Mouse (Mus musculus) liver, adult 2 months (tissue): ENCODE measurements around the gene Mras. TPM values are rescaled to one million over a fixed set of nuclear protein-coding genes. Genes with fewer than 3 reads are reported as not detected.

Experiments
- DNase-seq: peaks from one replicate; pipeline ENCODE4 v3.0.0-alpha.2; 2011; ENCODE audit warnings: low read depth, low spot score; ENCODE audit errors: extremely low read depth
- H3K27ac ChIP-seq: fragments of 200-500 bp; replicated peaks from 2 replicates; pipeline ENCODE4 v1.5.1; 2012; ENCODE audit warnings: low read depth, mild to moderate bottlenecking, control low read depth, inconsistent platforms, low read length; ENCODE audit not compliant: insufficient read depth
- H3K27me3 ChIP-seq: fragments of 200-500 bp; 2 replicates; pipeline ENCODE4 v1.6.1; 2012; ENCODE audit warnings: mild to moderate bottlenecking, moderate library complexity, low read length, inconsistent platforms; ENCODE audit not compliant: control insufficient read depth, insufficient read depth
- H3K36me3 ChIP-seq: fragments of 200-500 bp; 2 replicates; pipeline ENCODE4 v1.6.1; 2012; ENCODE audit warnings: low read length, inconsistent platforms; ENCODE audit not compliant: control insufficient read depth, insufficient read depth
- H3K4me1 ChIP-seq: fragments of 200-500 bp; 2 replicates; pipeline ENCODE4 v1.6.1; 2011; ENCODE audit warnings: low read length; ENCODE audit not compliant: control insufficient read depth, insufficient read depth
- H3K4me3 ChIP-seq: fragments of 200-500 bp; 2 replicates; pipeline ENCODE4 v1.5.1; 2011; ENCODE audit warnings: low read depth, mild to moderate bottlenecking, control low read depth, low read length, moderate library complexity; ENCODE audit not compliant: insufficient read depth
- H3K79me2 ChIP-seq: fragments of 200-500 bp; 2 replicates; pipeline ENCODE4 v1.6.1; 2012; ENCODE audit warnings: inconsistent platforms, mild to moderate bottlenecking, low read length, moderate library complexity; ENCODE audit not compliant: control insufficient read depth, insufficient read depth
- H3K9ac ChIP-seq: fragments of 200-500 bp; 2 replicates; pipeline ENCODE4 v1.6.1; 2012; ENCODE audit warnings: low read depth, mild to moderate bottlenecking, control low read depth, inconsistent platforms, low read length
- CTCF ChIP-seq: fragments of 200-500 bp; IDR thresholded peaks from 2 replicates; pipeline ENCODE4 v1.5.1; 2011; ENCODE audit warnings: low read depth, low read length, control low read depth
- POLR2A ChIP-seq: fragments of 200-500 bp; IDR thresholded peaks from 2 replicates; pipeline ENCODE4 v1.6.1; 2011; ENCODE audit warnings: low read length, control low read depth; ENCODE audit not compliant: insufficient read depth; ENCODE audit errors: extremely low read depth
- WGBS: fragments of 180-500 bp; shearing (Covaris S2); methylation state at CpG from one replicate; pipeline ENCODE4 v1.1.7; 2018; 5-methylcytosine and 5-hydroxymethylcytosine counted together
- polyA plus RNA-seq: library from polyadenylated mRNA; depleted of rRNA; stranded (reverse); fragments of >200 nt; gene quantifications from 2 replicates; pipeline ENCODE4 v1.2.3, GENCODE M21; 2012
- total RNA-seq: library from RNA; depleted of rRNA; stranded (reverse); fragments of >200 nt; gene quantifications from 2 replicates; pipeline ENCODE4 v1.2.3, GENCODE M21; 2014

The Mras gene
- total and polyA plus RNA-seq, 2 experiments: 2.9 to 4.1 TPM

GRCm38 (mm10) chr9:99444590-99445178 lies 7.5 kb upstream of the Mras start:
- Histone ChIP-seq H3K27ac (no peak overlapping the region), H3K36me3 (no peaks in the 10 kb centered on the region), H3K4me3 (no peak overlapping the region), H3K79me2 (no peaks in the 10 kb centered on the region), H3K27me3 (no peaks in the 10 kb centered on the region), H3K9ac (no peak overlapping the region), H3K4me1 (no peaks in the 10 kb centered on the region)
- DNase-seq: peak; percentile 25
- TF ChIP-seq POLR2A: no peak
- peak; percentile 37; the same call in 1 of the 2 replicates for TF ChIP-seq CTCF
- WGBS: 40% methylated on average over 8 of the region's 8 CpGs

GRCm38 (mm10) chr9:99441647-99442433 lies 4.7 kb upstream of the Mras start:
- 95% methylated on average over 4 of the region's 4 CpGs for WGBS
- Histone ChIP-seq H3K4me3 (no peak overlapping the region), H3K27me3 (no peaks in the 10 kb centered on the region), H3K27ac (no peak overlapping the region), H3K9ac (no peak overlapping the region), H3K4me1 (peaks cover 2% of the 10 kb centered on the region; the same call in 1 of the 2 replicates), H3K79me2 (no peaks in the 10 kb centered on the region), H3K36me3 (no peaks in the 10 kb centered on the region)
- no peak for DNase-seq
- no peak for TF ChIP-seq CTCF
- TF ChIP-seq POLR2A: no peak

- no peak for DNase-seq
- TF ChIP-seq CTCF (no peak), POLR2A (no peak)
- Histone ChIP-seq H3K27me3 (no peaks in the 10 kb centered on the region), H3K4me1 (peaks cover 2% of the 10 kb centered on the region; the same call in 1 of the 2 replicates), H3K9ac (no peak overlapping the region), H3K36me3 (no peaks in the 10 kb centered on the region), H3K4me3 (no peak overlapping the region), H3K79me2 (no peaks in the 10 kb centered on the region), H3K27ac (no peak overlapping the region)
- 88% methylated on average over 5 of the region's 5 CpGs for WGBS
Observed at GRCm38 (mm10) chr9:99440941-99441340, 3.8 kb upstream of the Mras start.

- 80% methylated on average over 8 of the region's 8 CpGs for WGBS
- no peaks in the 10 kb centered on the region for H3K79me2 ChIP-seq
- no peak for TF ChIP-seq CTCF
- no peak for TF ChIP-seq POLR2A
- no peak for DNase-seq
- H3K4me1 ChIP-seq: peaks cover 6% of the 10 kb centered on the region
- H3K36me3 ChIP-seq: no peaks in the 10 kb centered on the region
- H3K9ac ChIP-seq: no peak overlapping the region
- H3K27me3 ChIP-seq: no peaks in the 10 kb centered on the region
- H3K27ac ChIP-seq: no peak overlapping the region
- no peak overlapping the region for H3K4me3 ChIP-seq
Observed at GRCm38 (mm10) chr9:99439064-99439463, 1.9 kb upstream of the Mras start.

GRCm38 (mm10) chr9:99437781-99438565 lies 792 bp upstream of the Mras start:
- Histone ChIP-seq H3K36me3 (no peaks in the 10 kb centered on the region), H3K27ac (no peak overlapping the region), H3K4me1 (peaks cover 6% of the 10 kb centered on the region), H3K4me3 (no peak overlapping the region), H3K27me3 (no peaks in the 10 kb centered on the region), H3K9ac (no peak overlapping the region), H3K79me2 (no peaks in the 10 kb centered on the region)
- DNase-seq: no peak
- WGBS: 89% methylated on average over 12 of the region's 12 CpGs
- TF ChIP-seq CTCF: no peak
- TF ChIP-seq POLR2A: no peak
